Mouse (Mus musculus): ENCODE results near the gene Galt. TPM values are rescaled to one million over a fixed set of nuclear protein-coding genes. Genes with fewer than 3 reads are reported as not detected.
A peak's percentile ranks its signal among the peaks of the same experiment; 100 is the strongest.

Galt gene
- polyA plus RNA-seq, 1 experiment: 196 TPM

DNA sequence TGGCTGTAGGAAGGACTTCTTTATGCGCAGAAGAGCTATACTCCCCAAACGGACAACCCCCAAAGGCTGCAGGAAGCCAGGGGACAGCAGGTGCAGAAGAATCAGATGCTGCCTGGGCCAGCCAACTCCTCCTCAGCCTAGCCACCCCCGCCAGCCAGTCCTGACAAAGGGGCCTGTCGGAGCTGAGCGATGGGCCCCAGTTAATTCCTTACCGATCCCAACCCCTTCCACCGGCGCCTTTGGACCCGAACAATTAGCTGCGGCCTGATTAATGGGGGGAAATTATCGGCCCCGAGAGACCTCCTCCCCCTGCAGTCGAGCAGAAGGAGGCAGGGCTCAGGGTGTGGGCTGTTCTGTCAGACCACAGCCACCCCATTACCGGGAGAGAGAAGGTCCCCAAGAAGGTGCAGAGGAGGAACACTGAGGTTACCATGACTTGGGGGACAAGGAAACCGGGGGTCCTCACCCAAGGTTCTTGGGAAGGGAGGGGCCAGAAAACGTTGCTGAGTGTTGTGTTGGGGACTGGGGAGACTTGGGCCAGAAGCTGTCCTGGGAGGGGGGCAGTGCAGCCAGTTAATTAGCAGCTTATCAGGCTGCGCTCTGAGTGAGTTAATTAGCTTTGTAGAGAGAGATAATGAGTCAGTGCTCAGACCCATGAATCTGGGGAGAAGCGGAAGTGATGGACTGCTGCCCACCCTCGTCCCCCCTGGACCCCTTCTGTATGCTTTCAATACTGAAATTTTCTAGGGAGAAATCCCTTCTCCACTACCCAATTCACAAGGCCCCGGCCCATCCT, 28.0 kb upstream of the Galt start:
- 19% methylated on average over 20 of the region's 20 CpGs for WGBS
- H3K4me3 ChIP-seq (replicated peaks; ENCODE audit: insufficient read depth, low read depth, low read length): no peak overlapping the region
- no peak for DNase-seq
- peaks cover 4% of the 10 kb centered on the region; the same call in 1 of the 2 replicates for H3K4me1 ChIP-seq (ENCODE audit: control insufficient read depth, insufficient read depth, low read length)
- no peak for TF ChIP-seq CTCF (IDR thresholded peaks at IDR 0.05; ENCODE audit: borderline replicate concordance, insufficient read depth, low read depth, low read length)
- TF ChIP-seq POLR2A (IDR thresholded peaks at IDR 0.05; ENCODE audit: borderline replicate concordance, insufficient read depth, low read length): no peak
- no peak overlapping the region for H3K27ac ChIP-seq (ENCODE audit: insufficient read depth, low read length)
- H3K27me3 ChIP-seq (ENCODE audit: control insufficient read depth, insufficient read depth, low read length): peaks cover 4% of the 10 kb centered on the region; the same call in 1 of the 2 replicates

DNA sequence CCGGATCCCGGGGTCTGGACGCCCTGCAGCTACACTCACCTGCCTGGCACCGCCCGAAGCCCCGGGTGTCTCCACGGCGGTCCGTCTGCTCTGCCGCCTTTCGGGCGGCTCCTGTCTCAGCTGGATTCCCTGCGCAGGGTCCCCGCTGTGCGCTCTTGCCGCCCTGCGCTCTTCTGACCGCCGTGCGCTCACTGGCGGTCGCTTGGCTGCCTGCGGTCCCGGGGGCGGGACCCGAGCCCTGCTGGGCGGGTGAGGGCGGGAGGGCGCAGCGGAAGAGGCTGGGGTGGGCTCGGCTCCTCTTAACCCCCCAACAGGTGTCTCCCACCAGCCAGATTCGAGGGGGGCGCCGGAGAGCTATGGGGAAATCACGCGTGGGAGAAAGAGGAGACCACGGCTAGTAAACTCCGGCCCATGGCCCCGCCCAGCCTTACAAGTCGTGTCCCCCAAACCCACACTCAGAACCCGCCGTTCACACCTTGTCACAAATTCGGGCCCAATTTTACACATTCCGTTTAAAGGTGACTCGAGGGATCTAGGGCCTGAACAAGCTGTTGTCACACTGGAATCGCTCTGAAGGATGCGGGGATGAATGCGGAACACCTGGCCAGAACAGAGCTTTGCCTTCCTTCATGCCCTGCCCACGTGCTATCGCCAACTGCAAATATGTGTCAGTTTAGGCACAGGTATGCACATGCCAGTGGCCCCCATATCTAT, 23.8 kb upstream of the Galt start, which contains the start of gene Arid3c:
Gene Arid3c, minus strand, starts transcription at position 91 of the 714 bp plus-strand sequence.
- whole genome bisulfite sequencing: 2% methylated on average over 50 of the region's 50 CpGs
- TF ChIP-seq CTCF (IDR thresholded peaks at IDR 0.05; ENCODE audit: borderline replicate concordance, insufficient read depth, low read depth, low read length) (no peak), POLR2A (IDR thresholded peaks at IDR 0.05; ENCODE audit: borderline replicate concordance, insufficient read depth, low read length) (no peak)
- H3K4me3 ChIP-seq (replicated peaks; ENCODE audit: insufficient read depth, low read depth, low read length): peak within 1 kb of the TSS; percentile 1
- H3K4me1 ChIP-seq (ENCODE audit: control insufficient read depth, insufficient read depth, low read length): 0 out of 2 replicates have a peak, but pooled peaks cover 3% of the 10 kb centered on the region
- peaks cover 4% of the 10 kb centered on the region; the same call in 1 of the 2 replicates for H3K27me3 ChIP-seq (ENCODE audit: control insufficient read depth, insufficient read depth, low read length)
- H3K27ac ChIP-seq (ENCODE audit: insufficient read depth, low read length): no peak within 1 kb of the TSS
- no peak for DNase-seq

DNA sequence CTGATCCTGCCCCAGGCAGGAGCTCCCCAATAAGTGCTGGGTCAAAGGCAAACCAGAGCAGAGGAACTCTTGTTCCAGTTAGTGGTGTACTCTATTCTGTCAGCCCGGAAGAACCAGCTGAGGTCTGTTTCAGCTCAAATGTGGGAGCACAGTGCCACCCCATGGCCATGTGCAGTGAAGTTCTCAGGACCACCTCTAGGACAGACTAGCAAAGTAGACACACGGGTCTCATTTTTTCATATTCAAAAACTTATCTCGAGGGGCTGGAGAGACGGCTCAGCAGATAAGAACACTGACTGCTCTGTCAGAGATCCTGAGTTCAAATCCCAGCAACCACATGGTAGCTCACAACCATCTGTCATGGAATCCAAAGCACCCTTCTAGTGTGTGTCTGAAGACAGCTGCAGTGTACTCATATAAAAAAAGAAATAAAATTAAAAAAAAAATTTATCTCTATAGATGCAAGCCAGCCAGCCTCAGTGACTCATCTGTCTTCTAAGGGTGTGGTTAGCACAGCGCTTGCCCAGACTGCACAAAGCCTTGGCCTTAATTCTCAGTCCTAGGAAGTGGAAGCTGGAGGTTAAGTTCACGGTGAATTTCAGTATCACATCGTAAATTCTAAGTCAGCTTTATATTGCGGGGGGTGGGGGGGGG, 17.3 kb upstream of the Galt start:
- Histone ChIP-seq H3K27me3 (ENCODE audit: control insufficient read depth, insufficient read depth, low read length) (no peaks in the 10 kb centered on the region), H3K27ac (ENCODE audit: insufficient read depth, low read length) (no peak overlapping the region), H3K4me3 (replicated peaks; ENCODE audit: insufficient read depth, low read depth, low read length) (no peak overlapping the region), H3K4me1 (ENCODE audit: control insufficient read depth, insufficient read depth, low read length) (peaks cover 5% of the 10 kb centered on the region; the same call in 1 of the 2 replicates)
- 41% methylated on average over 8 of the region's 8 CpGs for WGBS
- TF ChIP-seq CTCF (IDR thresholded peaks at IDR 0.05; ENCODE audit: borderline replicate concordance, insufficient read depth, low read depth, low read length): peak; percentile 95
- TF ChIP-seq POLR2A (IDR thresholded peaks at IDR 0.05; ENCODE audit: borderline replicate concordance, insufficient read depth, low read length): no peak
- peak; percentile 64 to 73 for DNase-seq

DNA sequence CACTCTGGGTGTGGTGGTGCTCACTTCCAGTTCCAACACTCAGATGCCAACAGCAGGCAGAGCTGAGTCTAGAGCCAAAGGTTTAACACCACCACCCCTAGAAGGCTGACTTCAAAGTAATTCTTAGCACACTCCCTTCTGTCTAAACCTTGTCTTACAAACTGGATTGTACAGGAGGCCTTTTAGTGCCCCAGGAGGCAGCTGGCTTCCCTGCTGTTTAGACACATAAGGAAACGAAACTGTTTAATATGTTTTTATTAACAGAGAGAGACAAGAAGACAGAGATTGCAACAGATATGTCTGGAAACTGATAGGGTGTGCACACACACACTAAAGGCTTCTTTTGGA, 16.8 kb upstream of the Galt start:
- H3K27me3 ChIP-seq (ENCODE audit: control insufficient read depth, insufficient read depth, low read length): no peaks in the 10 kb centered on the region
- H3K27ac ChIP-seq (ENCODE audit: insufficient read depth, low read length): no peak overlapping the region
- no peak for TF ChIP-seq POLR2A (IDR thresholded peaks at IDR 0.05; ENCODE audit: borderline replicate concordance, insufficient read depth, low read length)
- TF ChIP-seq CTCF (IDR thresholded peaks at IDR 0.05; ENCODE audit: borderline replicate concordance, insufficient read depth, low read depth, low read length): no peak
- WGBS: 55% methylated on average over 1 of the region's 1 CpGs
- no peak overlapping the region for H3K4me3 ChIP-seq (replicated peaks; ENCODE audit: insufficient read depth, low read depth, low read length)
- no peak for DNase-seq
- peaks cover 5% of the 10 kb centered on the region; the same call in 1 of the 2 replicates for H3K4me1 ChIP-seq (ENCODE audit: control insufficient read depth, insufficient read depth, low read length)

DNA sequence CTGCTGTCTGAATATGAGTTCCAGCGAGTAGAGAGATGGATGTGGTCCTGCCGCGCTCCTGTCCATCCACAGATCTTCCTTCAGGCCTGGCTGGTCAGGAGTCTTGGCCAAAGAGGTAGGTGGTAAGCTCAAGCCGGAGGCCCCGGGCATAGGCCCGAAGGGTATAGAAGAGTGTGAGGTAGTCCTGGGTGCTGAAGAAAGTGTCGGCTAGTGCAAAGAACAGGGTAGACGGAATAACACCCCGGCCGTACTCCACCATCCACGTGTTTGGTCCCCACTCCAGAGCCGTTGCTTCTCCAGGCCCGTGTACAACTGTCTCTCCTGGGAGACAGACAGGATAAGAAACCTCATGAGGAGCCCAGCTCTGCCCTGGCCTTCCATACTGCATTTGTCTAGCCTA, 15.8 kb upstream of the Galt start:
- no peak overlapping the region for H3K27ac ChIP-seq (ENCODE audit: insufficient read depth, low read length)
- H3K27me3 ChIP-seq (ENCODE audit: control insufficient read depth, insufficient read depth, low read length): no peaks in the 10 kb centered on the region
- DNase-seq: no peak
- no peak overlapping the region for H3K4me3 ChIP-seq (replicated peaks; ENCODE audit: insufficient read depth, low read depth, low read length)
- TF ChIP-seq POLR2A (IDR thresholded peaks at IDR 0.05; ENCODE audit: borderline replicate concordance, insufficient read depth, low read length) (no peak), CTCF (IDR thresholded peaks at IDR 0.05; ENCODE audit: borderline replicate concordance, insufficient read depth, low read depth, low read length) (no peak)
- WGBS: 91% methylated on average over 13 of the region's 13 CpGs
- peaks cover 5% of the 10 kb centered on the region; the same call in 1 of the 2 replicates for H3K4me1 ChIP-seq (ENCODE audit: control insufficient read depth, insufficient read depth, low read length)

DNA sequence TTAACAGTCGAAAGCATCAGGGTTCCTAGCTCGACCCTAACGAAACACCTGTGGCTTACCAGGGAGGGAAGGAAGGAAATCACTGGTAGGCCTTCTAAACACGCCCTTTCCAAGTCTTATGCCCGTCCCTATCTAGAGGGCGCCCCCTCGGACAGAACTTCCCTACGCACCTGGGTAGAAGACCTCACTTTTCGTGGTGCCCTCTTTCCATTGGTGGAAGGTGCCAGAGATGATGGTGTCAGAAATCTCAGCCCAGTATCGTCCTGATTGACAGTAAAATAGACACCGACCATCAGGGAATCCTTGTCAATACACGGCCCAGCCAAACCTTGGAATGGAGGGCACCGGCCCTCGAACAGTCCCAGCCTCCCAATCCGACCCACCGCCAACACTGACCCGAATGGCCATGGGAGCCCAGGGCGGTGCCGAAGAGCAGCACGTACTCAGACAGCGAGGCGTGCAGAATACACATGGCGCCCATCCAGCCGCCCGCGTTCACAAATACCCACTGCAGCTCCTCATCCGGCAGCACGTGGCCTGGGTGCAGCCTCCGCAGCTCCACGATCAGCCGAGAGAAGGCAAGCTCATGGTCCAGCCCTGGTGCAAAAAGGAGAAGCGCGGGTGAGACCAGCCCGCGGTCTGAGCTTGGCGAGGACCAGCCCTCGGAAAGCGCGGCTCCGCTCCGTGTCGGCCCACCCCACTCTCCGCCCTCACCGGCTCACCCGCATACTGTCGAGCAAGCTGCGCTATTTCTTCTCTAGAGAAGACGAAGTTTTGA, 14.5 kb upstream of the Galt start:
- TF ChIP-seq POLR2A (IDR thresholded peaks at IDR 0.05; ENCODE audit: borderline replicate concordance, insufficient read depth, low read length): no peak
- TF ChIP-seq CTCF (IDR thresholded peaks at IDR 0.05; ENCODE audit: borderline replicate concordance, insufficient read depth, low read depth, low read length): no peak
- Histone ChIP-seq H3K4me3 (replicated peaks; ENCODE audit: insufficient read depth, low read depth, low read length) (peak overlapping the region; percentile 79), H3K27ac (ENCODE audit: insufficient read depth, low read length) (peak overlapping the region; percentile 60; the same call in 1 of the 2 replicates), H3K4me1 (ENCODE audit: control insufficient read depth, insufficient read depth, low read length) (peaks cover 5% of the 10 kb centered on the region; the same call in 1 of the 2 replicates), H3K27me3 (ENCODE audit: control insufficient read depth, insufficient read depth, low read length) (no peaks in the 10 kb centered on the region)
- WGBS: under 1% methylated on average over 48 of the region's 48 CpGs
- peak in 1 of 2 experiments; percentile 65 for DNase-seq

DNA sequence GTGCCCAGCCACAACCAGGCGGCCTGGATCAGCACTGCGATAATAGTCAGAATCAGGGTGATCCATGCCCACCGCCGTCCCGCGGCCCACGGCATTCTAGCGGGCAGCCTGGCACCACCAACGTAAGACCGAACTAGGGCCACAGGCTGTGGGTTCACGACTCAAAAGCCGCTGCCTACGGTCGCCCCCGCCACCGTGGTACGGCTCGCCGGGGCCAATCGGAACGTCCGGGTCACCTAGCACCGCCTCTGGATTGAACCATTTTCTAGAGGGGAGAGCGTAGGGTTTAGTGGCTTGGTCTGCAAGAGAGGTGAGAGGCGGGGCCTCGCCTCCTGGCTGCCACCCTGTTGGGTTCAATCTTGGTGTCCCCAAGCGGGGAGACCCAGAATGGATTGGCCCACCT, 13.9 kb upstream of the Galt start:
- DNase-seq: peak; percentile 95 to 98
- TF ChIP-seq CTCF (IDR thresholded peaks at IDR 0.05; ENCODE audit: borderline replicate concordance, insufficient read depth, low read depth, low read length) (no peak), POLR2A (IDR thresholded peaks at IDR 0.05; ENCODE audit: borderline replicate concordance, insufficient read depth, low read length) (peak; percentile 93)
- under 1% methylated on average over 27 of the region's 27 CpGs for WGBS

More for the DNA sequence above, 13.9 kb upstream of the Galt start:
- Histone ChIP-seq H3K27ac (ENCODE audit: insufficient read depth, low read length) (peak overlapping the region; percentile 60; the same call in 1 of the 2 replicates), H3K27me3 (ENCODE audit: control insufficient read depth, insufficient read depth, low read length) (no peaks in the 10 kb centered on the region), H3K4me3 (replicated peaks; ENCODE audit: insufficient read depth, low read depth, low read length) (peak overlapping the region; percentile 79), H3K4me1 (ENCODE audit: control insufficient read depth, insufficient read depth, low read length) (peaks cover 5% of the 10 kb centered on the region; the same call in 1 of the 2 replicates)

Data from cerebellum, adult 2 months (tissue).